In genomic region chr10:63344751-63345150, GRCm38 (mm10) we compare ENCODE assay signal across 25 mouse cellular contexts. TPM values are rescaled to one million over a fixed set of nuclear protein-coding genes. Genes with fewer than 3 reads are reported as not detected.
DNase-seq lines count a peak whose midpoint lies in the region; ATAC-seq lines count a peak whose summit lies in the region.
"Had no signal": no experiment of that assay in that cellular context is flagged by ENCODE, and none has a peak within 500 bp of the region (broad histone marks: within the 10 kb centered on the region; RNA-seq: fewer than 3 reads in every experiment).

No protein-coding gene starts in this region.

- no peak for ATAC-seq in heart, embryonic 12.5 days (ENCODE audit: insufficient number of reproducible peaks, low FRiP score)
- no peak for ATAC-seq in forebrain, embryonic 13.5 days
- ATAC-seq: CD4-positive, CD25-positive, alpha-beta regulatory T cell, adult 4 months; forebrain, embryonic 15.5 days; forebrain, postnatal 0 days had no signal

- H3K4me2 ChIP-seq in heart, embryonic 12.5 days: no peak overlapping the region
- H3K4me2 ChIP-seq in forebrain, embryonic 13.5 days: no peak overlapping the region
- H3K4me2 ChIP-seq: embryonic facial prominence, embryonic 13.5 days; embryonic facial prominence, embryonic 15.5 days; forebrain, embryonic 12.5 days; forebrain, embryonic 15.5 days had no signal

- no peaks in the 10 kb centered on the region for H3K36me3 ChIP-seq in heart, embryonic 12.5 days
- no peaks in the 10 kb centered on the region for H3K36me3 ChIP-seq in forebrain, embryonic 13.5 days (ENCODE audit: poor library complexity, severe bottlenecking)
- H3K36me3 ChIP-seq: embryonic facial prominence, embryonic 13.5 days; embryonic facial prominence, embryonic 15.5 days; forebrain, embryonic 10.5 days; forebrain, embryonic 12.5 days; forebrain, embryonic 15.5 days had no signal

- peak; percentile 64 for DNase-seq in heart, adult 11 months
- DNase-seq in testis, postnatal 10 days (ENCODE audit: low spot score): peak; percentile 47
- no peak for DNase-seq in testis, postnatal 14 days (ENCODE audit: low spot score)
- peak; percentile 62 for DNase-seq in ZHBTc4 (ENCODE audit: low read depth, low spot score)
- DNase-seq: adrenal gland, adult 2 months; adrenal gland, postnatal 10 days; adrenal gland, postnatal 25 days; B cell, adult 2 months; cerebellum, adult 11 months; cerebellum, adult 18-20 months; cerebellum, adult 8-10 months; cerebellum, adult 9-11 months; cerebellum, postnatal 14 days; cerebellum, postnatal 36 days; embryo, embryonic 11 days; forebrain, postnatal 0 days had no signal

- no peak overlapping the region for H3K27ac ChIP-seq in heart, embryonic 12.5 days (ENCODE audit: poor library complexity, severe bottlenecking)
- H3K27ac ChIP-seq in forebrain, embryonic 13.5 days: no peak overlapping the region
- H3K27ac ChIP-seq: embryonic facial prominence, embryonic 13.5 days; embryonic facial prominence, embryonic 15.5 days; forebrain, embryonic 10.5 days; forebrain, embryonic 12.5 days; forebrain, embryonic 15.5 days had no signal

- 0 out of 2 replicates have a peak, but pooled peaks cover 3% of the 10 kb centered on the region for H3K27me3 ChIP-seq in heart, embryonic 12.5 days (replicated peaks)
- no peaks in the 10 kb centered on the region for H3K27me3 ChIP-seq in forebrain, embryonic 13.5 days
- H3K27me3 ChIP-seq: embryonic facial prominence, embryonic 13.5 days; embryonic facial prominence, embryonic 15.5 days; forebrain, embryonic 12.5 days; forebrain, embryonic 15.5 days had no signal

- H3K4me1 ChIP-seq in heart, embryonic 12.5 days (replicated peaks): no peaks in the 10 kb centered on the region
- no peaks in the 10 kb centered on the region for H3K4me1 ChIP-seq in forebrain, embryonic 13.5 days
- H3K4me1 ChIP-seq: embryonic facial prominence, embryonic 13.5 days; embryonic facial prominence, embryonic 15.5 days; forebrain, embryonic 15.5 days had no signal

- no peak overlapping the region for H3K9ac ChIP-seq in heart, embryonic 12.5 days
- H3K9ac ChIP-seq in forebrain, embryonic 13.5 days: no peak overlapping the region
- H3K9ac ChIP-seq: embryonic facial prominence, embryonic 13.5 days; embryonic facial prominence, embryonic 15.5 days; forebrain, embryonic 12.5 days; forebrain, embryonic 15.5 days; forebrain, postnatal 0 days had no signal

- peaks cover 4% of the 10 kb centered on the region; the same call in 1 of the 2 replicates for H3K9me3 ChIP-seq in heart, embryonic 12.5 days (replicated peaks)
- no peaks in the 10 kb centered on the region for H3K9me3 ChIP-seq in forebrain, embryonic 13.5 days (replicated peaks)
- H3K9me3 ChIP-seq: embryonic facial prominence, embryonic 13.5 days; embryonic facial prominence, embryonic 15.5 days; forebrain, embryonic 10.5 days; forebrain, embryonic 12.5 days; forebrain, embryonic 15.5 days had no signal

- 86% methylated on average over 3 of the region's 3 CpGs for WGBS in heart, embryonic 12.5 days
- 97% methylated on average over 3 of the region's 3 CpGs for WGBS in forebrain, embryonic 13.5 days

- no peak overlapping the region for H3K4me3 ChIP-seq in heart, embryonic 12.5 days
- no peak overlapping the region for H3K4me3 ChIP-seq in forebrain, embryonic 13.5 days
- H3K4me3 ChIP-seq: embryonic facial prominence, embryonic 13.5 days; embryonic facial prominence, embryonic 15.5 days; erythroblast, embryonic 14.5 days; forebrain, embryonic 10.5 days; forebrain, embryonic 12.5 days; forebrain, embryonic 15.5 days had no signal

RNA-seq across cellular contexts. Expression of gene Sirt1, which starts 36.8 kb away (rescaled TPM):
- polyA plus RNA-seq in heart, embryonic 12.5 days (2016; fragmentation: Nextera tagmentation; extraction: Ambion mirVana): 4.7 and 4.8 TPM in 2 replicates
- polyA plus RNA-seq in forebrain, embryonic 13.5 days (2015; fragmentation: Nextera tagmentation; extraction: Ambion mirVana): 5.0 and 5.3 TPM in 2 replicates

RNA-seq across cellular contexts. Expression of gene Dnajc12, which starts 37.5 kb away (rescaled TPM):
- polyA plus RNA-seq in heart, embryonic 12.5 days (2016; fragmentation: Nextera tagmentation; extraction: Ambion mirVana): 7.7 and 8.2 TPM in 2 replicates
- 8.3 and 9.1 TPM in 2 replicates for polyA plus RNA-seq in forebrain, embryonic 13.5 days (2015; fragmentation: Nextera tagmentation; extraction: Ambion mirVana)
